Mouse (Mus musculus) kidney, embryonic 14.5 days (tissue): ENCODE measurements at regions not wholly inside any gene's neighbourhood (a gene's known extent, or its start where the extent isn't known, plus 50 kb on each side); places are given as distances from the start of the nearest gene placed in this dataset.
A peak's percentile ranks its signal among the peaks of the same experiment; 100 is the strongest.

Experiments
- ATAC-seq: fragments of 200-750 bp; cut with Nextera tagmentation; 2 replicates; pipeline ENCODE4 v1.8.0; 2017; ENCODE audit warnings: moderate number of reproducible peaks, mild to moderate bottlenecking, moderate TSS enrichment, moderate library complexity; ENCODE audit not compliant: low FRiP score, low TSS enrichment
- H3K27ac ChIP-seq: fragments of 300-500 bp; sonication (generic); 2 replicates; pipeline ENCODE4 v1.5.1; 2014; ENCODE audit warnings: low read depth, mild to moderate bottlenecking, low read length, moderate library complexity, mixed read lengths
- H3K27me3 ChIP-seq: fragments of 300-500 bp; sonication (generic); 2 replicates; pipeline ENCODE4 v1.6.1; 2014; ENCODE audit warnings: mild to moderate bottlenecking, low read length; ENCODE audit not compliant: control insufficient read depth, insufficient read depth
- H3K36me3 ChIP-seq: fragments of 300-500 bp; sonication (generic); 2 replicates; pipeline ENCODE4 v1.6.1; 2014; ENCODE audit warnings: low read length, mixed read lengths; ENCODE audit not compliant: control insufficient read depth, insufficient read depth
- H3K4me1 ChIP-seq: fragments of 300-500 bp; sonication (generic); 2 replicates; pipeline ENCODE4 v1.6.1; 2014; ENCODE audit warnings: low read length, mixed read lengths; ENCODE audit not compliant: control insufficient read depth, insufficient read depth
- H3K4me2 ChIP-seq: fragments of 300-500 bp; sonication (generic); replicated peaks from 2 replicates; pipeline ENCODE4 v1.6.1; 2014; ENCODE audit warnings: low read depth, mild to moderate bottlenecking, low read length
- H3K4me3 ChIP-seq: fragments of 300-500 bp; sonication (generic); 2 replicates; pipeline ENCODE4 v1.5.1; 2014; ENCODE audit warnings: mild to moderate bottlenecking, low read length
- H3K9ac ChIP-seq: fragments of 300-500 bp; sonication (generic); 2 replicates; pipeline ENCODE4 v1.6.1; 2014; ENCODE audit warnings: low read depth, mild to moderate bottlenecking, low read length, moderate library complexity
- H3K9me3 ChIP-seq: fragments of 300-500 bp; sonication (generic); 2 replicates; pipeline ENCODE4 v1.6.1; 2016; ENCODE audit warnings: low read length; ENCODE audit not compliant: control insufficient read depth
- WGBS: fragments of 180-500 bp; shearing (Covaris S2); extraction: QIAGEN DNeasy Blood & Tissue Kit; methylation state at CpG from one replicate; pipeline ENCODE4 v1.1.7; 2014; 5-methylcytosine and 5-hydroxymethylcytosine counted together

- Histone ChIP-seq H3K9ac (no peak overlapping the region), H3K27ac (no peak overlapping the region), H3K4me1 (peaks cover 28% of the 10 kb centered on the region), H3K36me3 (no peaks in the 10 kb centered on the region), H3K27me3 (peaks cover 4% of the 10 kb centered on the region; the same call in 1 of the 2 replicates), H3K4me2 (no peak overlapping the region), H3K9me3 (no peaks in the 10 kb centered on the region), H3K4me3 (no peak overlapping the region)
- no peak for ATAC-seq
- 29% methylated on average over 11 of the region's 11 CpGs for WGBS
Observed at GRCm38 (mm10) chr13:52021150-52021549, 174.7 kb downstream of the Gadd45g start.

GRCm38 (mm10) chr13:52021828-52022227, 175.3 kb downstream of the Gadd45g start:
- no peak overlapping the region for H3K9ac ChIP-seq
- H3K36me3 ChIP-seq, result no peaks in the 10 kb centered on the region
- H3K9me3 ChIP-seq, result no peaks in the 10 kb centered on the region
- no peak overlapping the region for H3K4me3 ChIP-seq
- no peak for ATAC-seq
- peaks cover 4% of the 10 kb centered on the region; the same call in 1 of the 2 replicates for H3K27me3 ChIP-seq
- H3K27ac ChIP-seq, result no peak overlapping the region
- H3K4me2 ChIP-seq, result no peak overlapping the region
- WGBS, result 63% methylated on average over 6 of the region's 6 CpGs
- peaks cover 31% of the 10 kb centered on the region for H3K4me1 ChIP-seq

GRCm38 (mm10) chr13:52022529-52022928, 176.1 kb downstream of the Gadd45g start:
- Histone ChIP-seq H3K27me3 (peaks cover 4% of the 10 kb centered on the region; the same call in 1 of the 2 replicates), H3K9me3 (no peaks in the 10 kb centered on the region), H3K36me3 (no peaks in the 10 kb centered on the region), H3K4me3 (no peak overlapping the region), H3K4me2 (no peak overlapping the region), H3K4me1 (peaks cover 35% of the 10 kb centered on the region), H3K27ac (no peak overlapping the region), H3K9ac (no peak overlapping the region)
- 90% methylated on average over 4 of the region's 4 CpGs for WGBS
- no peak for ATAC-seq

GRCm38 (mm10) chr13:52024349-52024748, 177.9 kb downstream of the Gadd45g start:
- Histone ChIP-seq H3K4me1 (peaks cover 34% of the 10 kb centered on the region), H3K36me3 (no peaks in the 10 kb centered on the region), H3K9ac (peak overlapping the region; percentile 34; the same call in 1 of the 2 replicates), H3K27ac (peak overlapping the region; percentile 69), H3K4me3 (no peak overlapping the region), H3K27me3 (peaks cover 4% of the 10 kb centered on the region; the same call in 1 of the 2 replicates), H3K4me2 (no peak overlapping the region), H3K9me3 (no peaks in the 10 kb centered on the region)
- no peak for ATAC-seq
- WGBS, result 12% methylated on average over 2 of the region's 2 CpGs

DNA sequence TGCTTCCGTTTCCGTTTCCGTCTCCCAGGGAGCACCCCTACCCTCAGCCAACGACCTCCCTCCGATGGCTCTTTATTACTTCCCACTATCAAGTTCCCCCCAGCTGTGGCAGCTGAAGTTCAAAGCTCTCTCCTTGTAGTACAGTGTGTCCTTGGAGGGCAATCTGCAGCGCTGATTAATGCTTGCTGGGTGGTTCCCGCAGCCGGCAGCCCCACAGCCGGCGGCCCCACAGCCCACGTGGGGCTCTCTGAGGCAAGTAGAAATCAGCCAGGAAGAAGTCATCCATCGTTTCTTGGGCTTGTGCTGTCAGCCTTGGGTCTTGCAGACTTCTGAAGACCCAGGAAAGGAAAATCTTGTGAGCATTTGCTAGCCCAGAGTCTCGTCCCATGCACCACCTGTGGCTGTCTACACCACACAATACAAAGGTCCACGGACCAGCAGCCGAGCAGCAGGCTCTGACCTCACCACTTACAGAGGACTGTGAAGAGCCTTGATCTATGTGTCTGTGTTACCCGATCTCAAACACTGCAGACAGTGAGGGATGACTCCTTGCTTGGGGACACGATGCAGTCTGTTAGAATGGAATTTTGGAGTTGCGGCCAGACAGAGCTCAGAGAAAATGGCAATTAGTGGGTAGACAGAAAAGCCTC, 178.5 kb downstream of the Gadd45g start:
- Histone ChIP-seq H3K36me3 (no peaks in the 10 kb centered on the region), H3K9me3 (no peaks in the 10 kb centered on the region), H3K9ac (peak overlapping the region; percentile 34), H3K4me1 (peaks cover 38% of the 10 kb centered on the region), H3K4me2 (peak overlapping the region; percentile 26), H3K27me3 (peaks cover 4% of the 10 kb centered on the region; the same call in 1 of the 2 replicates), H3K27ac (peak overlapping the region; percentile 69), H3K4me3 (no peak overlapping the region)
- peak; percentile 65 for ATAC-seq
- WGBS, result 4% methylated on average over 18 of the region's 18 CpGs

DNA sequence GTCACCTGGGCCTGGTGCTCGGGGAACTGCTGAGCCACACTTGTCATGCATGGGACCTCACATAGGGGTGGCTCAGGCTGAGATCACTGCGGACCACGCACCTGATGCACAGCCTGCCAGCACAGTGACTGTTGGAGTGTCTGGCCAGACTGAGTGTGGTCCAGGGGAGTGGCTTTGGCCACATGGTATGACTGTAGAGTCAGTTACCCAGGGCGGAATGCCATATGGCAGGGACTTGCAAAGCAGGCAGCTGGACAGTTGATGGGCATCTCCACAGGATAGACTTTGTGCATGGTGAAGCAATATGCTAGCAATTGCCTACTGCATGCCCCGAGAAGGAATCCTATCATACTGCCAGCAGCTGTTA, 179.0 kb downstream of the Gadd45g start:
- Histone ChIP-seq H3K4me2 (peak overlapping the region; percentile 26; the same call in 1 of the 2 replicates), H3K4me1 (peaks cover 42% of the 10 kb centered on the region), H3K9ac (no peak overlapping the region), H3K4me3 (no peak overlapping the region), H3K27me3 (peaks cover 4% of the 10 kb centered on the region; the same call in 1 of the 2 replicates), H3K36me3 (no peaks in the 10 kb centered on the region), H3K27ac (peak overlapping the region; percentile 69), H3K9me3 (no peaks in the 10 kb centered on the region)
- ATAC-seq, result no peak
- 52% methylated on average over 5 of the region's 5 CpGs for WGBS

DNA sequence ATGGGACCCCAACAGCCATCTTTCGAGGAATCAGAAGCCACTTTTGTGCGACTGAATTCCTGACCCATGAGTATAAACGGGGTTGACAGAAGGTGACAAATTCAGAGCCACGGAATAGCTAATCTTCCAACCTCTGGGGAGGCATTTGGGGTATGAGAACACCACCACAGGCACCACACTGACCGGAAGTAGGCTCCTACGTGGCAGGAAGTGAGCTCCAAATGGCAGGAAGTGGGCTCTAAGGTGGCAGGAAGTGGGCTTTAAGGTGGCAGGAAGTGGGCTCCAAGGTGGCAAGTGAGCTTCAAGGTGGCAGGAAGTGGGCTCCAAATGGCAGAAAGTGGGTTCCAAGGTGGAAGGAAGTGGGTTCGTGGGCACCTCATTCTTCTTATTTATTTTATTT, 179.8 kb downstream of the Gadd45g start:
- no peak overlapping the region for H3K4me3 ChIP-seq
- H3K27me3 ChIP-seq, result peaks cover 4% of the 10 kb centered on the region; the same call in 1 of the 2 replicates
- ATAC-seq, result no peak
- no peaks in the 10 kb centered on the region for H3K36me3 ChIP-seq
- whole genome bisulfite sequencing, result 89% methylated on average over 7 of the region's 7 CpGs
- no peaks in the 10 kb centered on the region for H3K9me3 ChIP-seq
- no peak overlapping the region for H3K4me2 ChIP-seq
- H3K4me1 ChIP-seq, result peaks cover 43% of the 10 kb centered on the region
- H3K27ac ChIP-seq, result no peak overlapping the region
- no peak overlapping the region for H3K9ac ChIP-seq

- peaks cover 31% of the 10 kb centered on the region for H3K4me1 ChIP-seq
- no peak overlapping the region for H3K4me3 ChIP-seq
- H3K9ac ChIP-seq, result no peak overlapping the region
- no peak overlapping the region for H3K27ac ChIP-seq
- H3K4me2 ChIP-seq, result no peak overlapping the region
- H3K9me3 ChIP-seq, result no peaks in the 10 kb centered on the region
- peak; percentile 73 for ATAC-seq
- H3K27me3 ChIP-seq, result no peaks in the 10 kb centered on the region
- H3K36me3 ChIP-seq, result no peaks in the 10 kb centered on the region
- 17% methylated on average over 3 of the region's 3 CpGs for WGBS
Observed at GRCm38 (mm10) chr13:52029868-52030422, 183.5 kb downstream of the Gadd45g start.

DNA sequence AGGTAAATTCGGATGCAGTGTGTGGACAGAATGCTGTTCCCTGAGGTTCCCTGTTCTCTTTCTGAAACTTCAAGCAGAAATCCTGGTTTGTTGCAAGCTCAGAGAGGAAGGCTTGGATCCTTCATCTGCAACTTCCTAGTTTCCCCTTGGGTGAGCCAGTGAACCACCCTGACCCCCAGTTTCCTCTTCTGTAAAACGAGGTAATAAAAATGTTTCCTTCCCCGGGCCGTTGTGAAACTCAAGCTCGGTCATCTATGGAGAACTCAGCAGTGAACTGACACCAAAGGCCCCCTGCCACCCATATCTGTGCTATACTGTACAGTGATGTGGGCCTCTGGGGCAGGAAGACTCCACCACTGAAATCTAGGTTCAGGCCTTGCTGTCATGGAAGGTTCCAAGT, 185.0 kb downstream of the Gadd45g start:
- ATAC-seq, result no peak; the same call in 1 of the 2 replicates
- Histone ChIP-seq H3K9me3 (no peaks in the 10 kb centered on the region), H3K9ac (no peak overlapping the region), H3K4me1 (peaks cover 24% of the 10 kb centered on the region), H3K4me2 (no peak overlapping the region), H3K27ac (peak overlapping the region; percentile 53; the same call in 1 of the 2 replicates), H3K27me3 (no peaks in the 10 kb centered on the region), H3K36me3 (no peaks in the 10 kb centered on the region), H3K4me3 (no peak overlapping the region)
- WGBS, result 19% methylated on average over 5 of the region's 5 CpGs
